Mouse (Mus musculus) mouse trophoblast stem cell (cell line): ENCODE measurements around the gene Cds1.
"Not testable (repeated sequence)": the region's sequence is repeated elsewhere in the genome, so short reads cannot be mapped to it uniquely, and the experiment has no call there.

Experiments
- in situ Hi-C, 2 experiments: fragments of 300-500 bp; cut with MseI, MboI; formaldehyde crosslinking; loops; 2 replicates in 1 of 2; 3 replicates in 1 of 2; pipeline ENCODE4 v1.15.1; 2025

Gene Cds1

GRCm38 (mm10) chr5:101828932-101829331 lies 64.0 kb downstream of the Cds1 start:
- in situ Hi-C loops: no loop called here

GRCm38 (mm10) chr5:101830180-101830579 lies 65.2 kb downstream of the Cds1 start:
- in situ Hi-C loops: no loop called here

GRCm38 (mm10) chr5:101832042-101832441 lies 67.1 kb downstream of the Cds1 start:
- in situ Hi-C loops: no loop called here

- in situ Hi-C loops: no loop called here
Observed at GRCm38 (mm10) chr5:101832991-101833390, 68.1 kb downstream of the Cds1 start.

GRCm38 (mm10) chr5:101833875-101834274 lies 68.9 kb downstream of the Cds1 start:
- in situ Hi-C loops: no loop called here

GRCm38 (mm10) chr5:101836221-101836620 lies 71.3 kb downstream of the Cds1 start:
- in situ Hi-C loops: no loop called here

GRCm38 (mm10) chr5:101837605-101838004 lies 72.7 kb downstream of the Cds1 start:
- in situ Hi-C loops: not testable (repeated sequence)

- in situ Hi-C loops: no loop called here
Observed at GRCm38 (mm10) chr5:101840476-101840875, 75.5 kb downstream of the Cds1 start.

- in situ Hi-C loops: no loop called here
Observed at GRCm38 (mm10) chr5:101845011-101845410, 80.1 kb downstream of the Cds1 start.

- in situ Hi-C loops: no loop called here
Observed at GRCm38 (mm10) chr5:101845930-101846329, 81.0 kb downstream of the Cds1 start.

GRCm38 (mm10) chr5:101847323-101847722 lies 82.4 kb downstream of the Cds1 start:
- in situ Hi-C loops: no loop called here

- in situ Hi-C loops: no loop called here
Observed at GRCm38 (mm10) chr5:101847762-101848161, 82.8 kb downstream of the Cds1 start.

- in situ Hi-C loops: loop anchor here in 1 of 2 experiments (10.0 kb wide), 1 partner anchor 136 kb away; no protein-coding TSS in a partner anchor
Observed at GRCm38 (mm10) chr5:101851133-101851532, 86.2 kb downstream of the Cds1 start.

GRCm38 (mm10) chr5:101852116-101852680 lies 87.3 kb downstream of the Cds1 start:
- in situ Hi-C loops: loop anchor here in 1 of 2 experiments (10.0 kb wide), 1 partner anchor 137 kb away; no protein-coding TSS in a partner anchor

GRCm38 (mm10) chr5:101854100-101854499 lies 89.2 kb downstream of the Cds1 start:
- in situ Hi-C loops: loop anchor here in 1 of 2 experiments (10.0 kb wide), 1 partner anchor 139 kb away; no protein-coding TSS in a partner anchor

- in situ Hi-C loops: loop anchor here in 1 of 2 experiments (10.0 kb wide), 1 partner anchor 140 kb away; no protein-coding TSS in a partner anchor
Observed at GRCm38 (mm10) chr5:101854667-101855066, 89.7 kb downstream of the Cds1 start.

- in situ Hi-C loops: loop anchor here in 1 of 2 experiments (10.0 kb wide), 1 partner anchor 141 kb away; no protein-coding TSS in a partner anchor
Observed at GRCm38 (mm10) chr5:101855475-101855874, 90.5 kb downstream of the Cds1 start.

- in situ Hi-C loops: loop anchor here in 1 of 2 experiments (10.0 kb wide), 1 partner anchor 144 kb away; no protein-coding TSS in a partner anchor
Observed at GRCm38 (mm10) chr5:101858891-101859436, 94.0 kb downstream of the Cds1 start.

- in situ Hi-C loops: no loop called here
Observed at GRCm38 (mm10) chr5:101861786-101862571, 97.0 kb downstream of the Cds1 start.

GRCm38 (mm10) chr5:101862651-101863050 lies 97.7 kb downstream of the Cds1 start:
- in situ Hi-C loops: no loop called here

- in situ Hi-C loops: no loop called here
Observed at GRCm38 (mm10) chr5:101863946-101864345, 99.0 kb downstream of the Cds1 start.

GRCm38 (mm10) chr5:101866722-101867121 lies 101.8 kb downstream of the Cds1 start:
- in situ Hi-C loops: no loop called here
